13 mouse cellular contexts compared by ENCODE assay signal in genomic region chr6:4973337-4973736, GRCm38 (mm10).
DNase-seq lines count a peak whose midpoint lies in the region; ATAC-seq and TF ChIP-seq lines count a peak whose summit lies in the region.
"Had no signal": no experiment of that assay in that cellular context is flagged by ENCODE, and none has a peak within 500 bp of the region (broad histone marks: within the 10 kb centered on the region; RNA-seq: fewer than 3 reads in every experiment).

No protein-coding gene starts in this region.

- TF ChIP-seq EP300 in stomach, postnatal 0 days (optimal IDR thresholded peaks at IDR 0.05) = no peak

- TF ChIP-seq CTCF in stomach, postnatal 0 days (IDR thresholded peaks at IDR 0.05; ENCODE audit: low read depth) = no peak

- WGBS in forebrain, embryonic 13.5 days = 94% methylated on average over 10 of the region's 10 CpGs
- WGBS in forebrain, embryonic 11.5 days = 92% methylated on average over 10 of the region's 10 CpGs
- WGBS in stomach, postnatal 0 days = 86% methylated on average over 10 of the region's 10 CpGs

- H3K9me3 ChIP-seq in forebrain, embryonic 13.5 days (replicated peaks) = no peaks in the 10 kb centered on the region
- H3K9me3 ChIP-seq in forebrain, embryonic 11.5 days (ENCODE audit: control insufficient read depth, low read length) = no peaks in the 10 kb centered on the region
- H3K9me3 ChIP-seq in stomach, postnatal 0 days (ENCODE audit: control insufficient read depth, low read length) = no peaks in the 10 kb centered on the region
- H3K9me3 ChIP-seq: heart, embryonic 13.5 days; hindbrain, embryonic 15.5 days; limb, embryonic 13.5 days; midbrain, embryonic 12.5 days had no signal

- H3K4me3 ChIP-seq in forebrain, embryonic 13.5 days = no peak overlapping the region
- no peak overlapping the region for H3K4me3 ChIP-seq in forebrain, embryonic 11.5 days (ENCODE audit: low read depth, low read length)
- no peak overlapping the region for H3K4me3 ChIP-seq in stomach, postnatal 0 days (ENCODE audit: low read depth, low read length)
- H3K4me3 ChIP-seq: heart, embryonic 13.5 days; hindbrain, embryonic 15.5 days; limb, embryonic 13.5 days; midbrain, embryonic 12.5 days had no signal

- no peaks in the 10 kb centered on the region for H3K27me3 ChIP-seq in forebrain, embryonic 13.5 days
- no peaks in the 10 kb centered on the region for H3K27me3 ChIP-seq in forebrain, embryonic 11.5 days (ENCODE audit: control insufficient read depth, insufficient read depth, low read length)
- no peaks in the 10 kb centered on the region for H3K27me3 ChIP-seq in stomach, postnatal 0 days (ENCODE audit: control insufficient read depth, insufficient read depth, low read length)
- H3K27me3 ChIP-seq: heart, embryonic 13.5 days; hindbrain, embryonic 15.5 days; limb, embryonic 13.5 days; midbrain, embryonic 12.5 days had no signal

- H3K9ac ChIP-seq in forebrain, embryonic 13.5 days = no peak overlapping the region
- no peak overlapping the region for H3K9ac ChIP-seq in forebrain, embryonic 11.5 days (ENCODE audit: low read length)
- no peak overlapping the region for H3K9ac ChIP-seq in stomach, postnatal 0 days (ENCODE audit: low read length)
- H3K9ac ChIP-seq: heart, embryonic 13.5 days; hindbrain, embryonic 15.5 days; limb, embryonic 13.5 days; midbrain, embryonic 12.5 days had no signal

- 0 out of 2 replicates have a peak, but pooled peaks have one; percentile 20 for ATAC-seq in forebrain, embryonic 13.5 days
- ATAC-seq in forebrain, embryonic 11.5 days (replicated peaks; ENCODE audit: low FRiP score) = no peak
- 0 out of 2 replicates have a peak, but pooled peaks have one; percentile 40 for ATAC-seq in stomach, postnatal 0 days (ENCODE audit: low FRiP score, low TSS enrichment)

- DNase-seq in forebrain, embryonic 11.5 days (ENCODE audit: low spot score) = no peak
- DNase-seq in spleen, postnatal 36 days (ENCODE audit: low spot score in 2 of 2) = peak; percentile 19 to 54
- no peak for DNase-seq in spleen, adult 12 weeks (ENCODE audit: low spot score)
- peak; percentile 27 for DNase-seq in lung, postnatal 10 days
- no peak for DNase-seq in stomach, postnatal 0 days (ENCODE audit: low spot score)
- DNase-seq in testis, postnatal 14 days (ENCODE audit: low spot score) = no peak
- DNase-seq in layer of hippocampus, postnatal 36 days = no peak
- DNase-seq: thymus, adult 18-20 months had no signal

- no peak overlapping the region for H3K27ac ChIP-seq in forebrain, embryonic 13.5 days
- H3K27ac ChIP-seq in forebrain, embryonic 11.5 days (ENCODE audit: low read depth, low read length) = no peak overlapping the region
- no peak overlapping the region for H3K27ac ChIP-seq in stomach, postnatal 0 days (replicated peaks)
- H3K27ac ChIP-seq: heart, embryonic 13.5 days; hindbrain, embryonic 15.5 days; limb, embryonic 13.5 days; midbrain, embryonic 12.5 days had no signal

- no peaks in the 10 kb centered on the region for H3K36me3 ChIP-seq in forebrain, embryonic 13.5 days (ENCODE audit: poor library complexity, severe bottlenecking)
- no peaks in the 10 kb centered on the region for H3K36me3 ChIP-seq in forebrain, embryonic 11.5 days (ENCODE audit: control insufficient read depth, insufficient read depth, low read length)
- H3K36me3 ChIP-seq in stomach, postnatal 0 days (ENCODE audit: control insufficient read depth, insufficient read depth, low read length) = no peaks in the 10 kb centered on the region
- H3K36me3 ChIP-seq: hindbrain, embryonic 15.5 days; limb, embryonic 13.5 days; midbrain, embryonic 12.5 days had no signal

- peaks cover 5% of the 10 kb centered on the region for H3K4me1 ChIP-seq in forebrain, embryonic 13.5 days
- H3K4me1 ChIP-seq in forebrain, embryonic 11.5 days (replicated peaks; ENCODE audit: control insufficient read depth, insufficient read depth, low read length) = no peaks in the 10 kb centered on the region
- no peaks in the 10 kb centered on the region for H3K4me1 ChIP-seq in stomach, postnatal 0 days (replicated peaks; ENCODE audit: control insufficient read depth, insufficient read depth)
- H3K4me1 ChIP-seq: midbrain, embryonic 12.5 days had no signal

- H3K4me2 ChIP-seq in forebrain, embryonic 13.5 days = no peak overlapping the region
- H3K4me2 ChIP-seq in forebrain, embryonic 11.5 days (ENCODE audit: low read depth, low read length, severe bottlenecking) = no peak overlapping the region
- H3K4me2 ChIP-seq in stomach, postnatal 0 days (replicated peaks; ENCODE audit: low read depth) = no peak overlapping the region
- H3K4me2 ChIP-seq: heart, embryonic 13.5 days; hindbrain, embryonic 15.5 days; limb, embryonic 13.5 days; midbrain, embryonic 12.5 days had no signal

Comparison
In these comparisons a context has a peak if more than half of its experiments do, and no peak if none do; other contexts are left out.
1. DNase-seq: peak in spleen, postnatal 36 days (2 of 2) and lung, postnatal 10 days (single experiment); none in forebrain, embryonic 11.5 days (single experiment), spleen, adult 12 weeks (single experiment), stomach, postnatal 0 days (single experiment), testis, postnatal 14 days (single experiment) and layer of hippocampus, postnatal 36 days (0 of 2).